Mouse (Mus musculus) MEL (cell line): Measurements from ENCODE around the gene Cpsf6.

Source experiments
- CHD2 ChIP-seq: IDR thresholded peaks from 2 replicates; pipeline ENCODE4 v1.6.1; 2011; ENCODE audit warnings: low read length, improper control_type of control experiment
- CTCF ChIP-seq, 3 experiments: IDR thresholded peaks in 2 of 3; conservative IDR thresholded peaks in 1 of 3; 2 replicates each; pipeline ENCODE4 v1.5.1; 2011 to 2012; ENCODE audit warnings: low read length in 3 of 3, low read depth in 2 of 3, mild to moderate bottlenecking in 2 of 3, improper control_type of control experiment in 1 of 3, inconsistent platforms in 1 of 3, mixed read lengths in 1 of 3, moderate library complexity in 1 of 3; ENCODE audit not compliant: control insufficient read depth in 1 of 3, insufficient read depth in 1 of 3, poor library complexity in 1 of 3, severe bottlenecking in 1 of 3
- EP300 ChIP-seq, 2 experiments: IDR thresholded peaks; 2 replicates each; pipeline ENCODE4 v1.6.1; 2011; ENCODE audit warnings: improper control_type of control experiment in 2 of 2, low read length in 2 of 2, low read depth in 1 of 2, mild to moderate bottlenecking in 1 of 2
- GATA1 ChIP-seq: IDR thresholded peaks from 2 replicates; pipeline ENCODE4 v1.6.1; 2011; ENCODE audit warnings: low read depth, low read length, improper control_type of control experiment
- POLR2AphosphoS2 ChIP-seq: IDR thresholded peaks from 2 replicates; pipeline ENCODE4 v1.6.1; 2011; ENCODE audit warnings: low read length, improper control_type of control experiment
- UBTF ChIP-seq: IDR thresholded peaks from 2 replicates; pipeline ENCODE4 v1.6.1; 2012; ENCODE audit warnings: low read depth, mild to moderate bottlenecking, inconsistent platforms, low read length, improper control_type of control experiment, moderate library complexity, borderline replicate concordance; ENCODE audit not compliant: insufficient read depth

GRCm38 (mm10) chr10:117416636-117417469 lies 37.0 kb upstream of the Cpsf6 start:
- TF ChIP-seq UBTF (no peak), EP300 (IDR thresholded peaks at IDR 0.05; ENCODE audit: low read depth in 1 of 2, low read length in 2 of 2) (no peak), CTCF (IDR thresholded peaks at IDR 0.05 in 2 of 3, conservative IDR thresholded peaks at IDR 0.05 in 1 of 3; ENCODE audit: control insufficient read depth in 1 of 3, insufficient read depth in 1 of 3, low read depth in 2 of 3, low read length in 3 of 3, poor library complexity in 1 of 3, severe bottlenecking in 1 of 3) (no peak), CHD2 (no peak), GATA1 (no peak), POLR2AphosphoS2 (no peak)
